Mouse (Mus musculus) small intestine, adult 2 months (tissue): ENCODE results near the gene Mob3b. TPM values are rescaled to one million over a fixed set of nuclear protein-coding genes. Genes with fewer than 3 reads are reported as not detected.

Experiments
- H3K27ac ChIP-seq: fragments of 200-500 bp; 2 replicates; pipeline ENCODE4 v1.5.1; 2012; ENCODE audit warnings: low read depth, low read length, control low read depth, inconsistent platforms; ENCODE audit not compliant: insufficient read depth
- H3K27me3 ChIP-seq: fragments of 200-500 bp; 2 replicates; pipeline ENCODE4 v1.6.1; 2012; ENCODE audit warnings: mild to moderate bottlenecking, moderate library complexity, low read length, inconsistent platforms; ENCODE audit not compliant: control insufficient read depth, insufficient read depth
- H3K36me3 ChIP-seq: fragments of 200-500 bp; 2 replicates; pipeline ENCODE4 v1.6.1; 2012; ENCODE audit warnings: mild to moderate bottlenecking, low read length, control low read depth, inconsistent platforms; ENCODE audit not compliant: control insufficient read depth, insufficient read depth
- H3K4me1 ChIP-seq: fragments of 200-500 bp; 2 replicates; pipeline ENCODE4 v1.6.1; 2012; ENCODE audit warnings: low read length, inconsistent platforms, mixed read lengths; ENCODE audit not compliant: control insufficient read depth, insufficient read depth, insufficient read length
- H3K4me3 ChIP-seq: fragments of 200-500 bp; 2 replicates; pipeline ENCODE4 v1.5.1; 2012; ENCODE audit warnings: low read depth, mild to moderate bottlenecking, control low read depth, inconsistent platforms, low read length, moderate library complexity
- CTCF ChIP-seq: fragments of 200-500 bp; IDR thresholded peaks from 2 replicates; pipeline ENCODE4 v1.5.1; 2012; ENCODE audit warnings: low read depth, mild to moderate bottlenecking, control low read depth, inconsistent platforms, low read length, moderate library complexity, mixed read lengths; ENCODE audit not compliant: insufficient replicate concordance, insufficient read length; ENCODE audit errors: extremely low read depth
- POLR2A ChIP-seq: fragments of 200-500 bp; IDR thresholded peaks from 2 replicates; pipeline ENCODE4 v1.6.1; 2012; ENCODE audit warnings: low read depth, mild to moderate bottlenecking, control low read depth, inconsistent platforms, low read length, moderate library complexity
- WGBS: fragments of 180-500 bp; shearing (Covaris S2); methylation state at CpG from one replicate; pipeline ENCODE4 v1.1.7; 2018; 5-methylcytosine and 5-hydroxymethylcytosine counted together
- polyA plus RNA-seq: library from polyadenylated mRNA; depleted of rRNA; stranded (reverse); fragments of >200 nt; gene quantifications from 2 replicates; pipeline ENCODE4 v1.2.3, GENCODE M21; 2012

Gene Mob3b
- polyA plus RNA-seq, 1 experiment, result 12.2 TPM

GRCm38 (mm10) chr4:35134846-35135611 is 22.3 kb downstream of the Mob3b start:
- TF ChIP-seq CTCF, result no peak
- no peak for TF ChIP-seq POLR2A
- WGBS, result 72% methylated on average over 15 of the region's 15 CpGs
- no peaks in the 10 kb centered on the region for H3K27me3 ChIP-seq
- H3K27ac ChIP-seq, result no peak overlapping the region
- H3K4me1 ChIP-seq, result peaks cover under 1% of the 10 kb centered on the region; the same call in 1 of the 2 replicates
- H3K4me3 ChIP-seq, result no peak overlapping the region
- no peaks in the 10 kb centered on the region; the same call in 1 of the 2 replicates for H3K36me3 ChIP-seq

- Histone ChIP-seq H3K27me3 (no peaks in the 10 kb centered on the region), H3K4me1 (no peaks in the 10 kb centered on the region), H3K36me3 (no peaks in the 10 kb centered on the region), H3K27ac (no peak overlapping the region), H3K4me3 (no peak overlapping the region)
- TF ChIP-seq POLR2A, result no peak
- no peak for TF ChIP-seq CTCF
- 97% methylated on average over 4 of the region's 4 CpGs for WGBS
Measured at GRCm38 (mm10) chr4:35133411-35133810, 23.9 kb downstream of the Mob3b start.

- no peak overlapping the region for H3K4me3 ChIP-seq
- no peaks in the 10 kb centered on the region for H3K36me3 ChIP-seq
- H3K27ac ChIP-seq, result no peak overlapping the region
- H3K27me3 ChIP-seq, result no peaks in the 10 kb centered on the region
- TF ChIP-seq CTCF, result no peak
- TF ChIP-seq POLR2A, result no peak
- 88% methylated on average over 4 of the region's 4 CpGs for WGBS
- H3K4me1 ChIP-seq, result no peaks in the 10 kb centered on the region
Measured at GRCm38 (mm10) chr4:35131592-35131991, 25.7 kb downstream of the Mob3b start.

GRCm38 (mm10) chr4:35130411-35130948 is 26.8 kb downstream of the Mob3b start:
- H3K27me3 ChIP-seq, result no peaks in the 10 kb centered on the region
- 25% methylated on average over 6 of the region's 6 CpGs for WGBS
- no peak overlapping the region for H3K4me3 ChIP-seq
- H3K27ac ChIP-seq, result no peak overlapping the region
- peaks cover 6% of the 10 kb centered on the region for H3K4me1 ChIP-seq
- no peaks in the 10 kb centered on the region for H3K36me3 ChIP-seq
- TF ChIP-seq CTCF (no peak), POLR2A (no peak)

- Histone ChIP-seq H3K27me3 (no peaks in the 10 kb centered on the region), H3K27ac (no peak overlapping the region), H3K36me3 (no peaks in the 10 kb centered on the region), H3K4me1 (peaks cover 10% of the 10 kb centered on the region), H3K4me3 (no peak overlapping the region)
- TF ChIP-seq CTCF (no peak), POLR2A (no peak)
- 81% methylated on average over 6 of the region's 6 CpGs for WGBS
Measured at GRCm38 (mm10) chr4:35127759-35128158, 29.5 kb downstream of the Mob3b start.

- WGBS, result 82% methylated on average over 9 of the region's 9 CpGs
- no peaks in the 10 kb centered on the region for H3K27me3 ChIP-seq
- H3K36me3 ChIP-seq, result no peaks in the 10 kb centered on the region
- no peak overlapping the region for H3K27ac ChIP-seq
- TF ChIP-seq CTCF (no peak), POLR2A (no peak)
- H3K4me1 ChIP-seq, result peaks cover 10% of the 10 kb centered on the region
- no peak overlapping the region for H3K4me3 ChIP-seq
Measured at GRCm38 (mm10) chr4:35126776-35127175, 30.5 kb downstream of the Mob3b start.

GRCm38 (mm10) chr4:35125299-35125777 is 31.9 kb downstream of the Mob3b start:
- Histone ChIP-seq H3K4me1 (peaks cover 10% of the 10 kb centered on the region), H3K36me3 (no peaks in the 10 kb centered on the region), H3K4me3 (no peak overlapping the region), H3K27ac (no peak overlapping the region), H3K27me3 (no peaks in the 10 kb centered on the region)
- no peak for TF ChIP-seq CTCF
- TF ChIP-seq POLR2A, result no peak
- 25% methylated on average over 6 of the region's 6 CpGs for whole genome bisulfite sequencing
